Mouse (Mus musculus) lung, adult 18-20 months (tissue): Measurements from ENCODE around the gene Ylpm1.

Experiments
- DNase-seq, 2 experiments: peaks; one replicate each; pipeline ENCODE4 v3.0.0; 2022; ENCODE audit warnings: mixed read lengths in 2 of 2

The Ylpm1 gene

GRCm38 (mm10) chr12:85010541-85010940 is 14.4 kb downstream of the Ylpm1 start:
- DNase-seq: no peak

- DNase-seq: no peak
Observed at GRCm38 (mm10) chr12:85012185-85012584, 16.1 kb downstream of the Ylpm1 start.

DNA sequence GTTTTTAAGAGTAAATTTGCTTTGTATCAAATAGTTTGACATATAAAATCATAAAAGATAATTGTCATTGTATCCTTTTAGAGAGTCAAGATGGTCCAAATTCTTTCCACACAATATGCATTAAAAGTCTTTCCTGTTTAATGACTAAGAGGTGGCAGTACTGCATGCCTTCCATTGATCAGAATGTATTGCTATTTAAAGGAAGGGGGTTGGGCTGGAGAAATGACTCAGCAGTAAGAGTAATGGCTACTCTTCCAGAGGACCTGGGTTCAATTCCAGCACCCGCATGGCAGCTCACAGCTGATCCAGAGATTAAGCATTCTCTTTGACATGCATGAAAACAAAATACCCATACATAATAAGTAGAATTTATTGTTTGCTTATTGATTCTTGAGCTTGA is 25.9 kb downstream of the Ylpm1 start:
- DNase-seq: no peak

- DNase-seq: peak in 1 of 2 experiments; percentile 11
Observed at GRCm38 (mm10) chr12:85032710-85033109, 36.6 kb downstream of the Ylpm1 start.

DNA sequence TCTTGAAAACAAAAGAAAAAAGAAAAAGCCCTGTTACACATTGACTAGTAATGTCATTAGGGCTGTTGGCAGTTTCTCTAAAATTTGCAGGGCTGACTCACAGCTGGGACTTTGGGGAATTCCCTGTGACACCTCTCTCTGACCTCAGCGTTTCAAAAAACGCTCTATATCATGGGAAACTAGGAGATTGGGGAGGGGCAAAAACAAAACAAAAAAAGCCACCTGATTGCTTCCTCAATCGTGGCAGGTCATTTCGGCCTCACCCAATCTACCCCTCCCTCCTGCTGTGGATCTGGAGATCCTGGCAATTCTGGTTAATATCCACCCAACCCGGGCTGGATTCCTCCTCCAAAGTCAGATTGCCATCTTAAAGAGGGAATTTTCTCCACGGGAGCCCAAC is 55.1 kb downstream of the Ylpm1 start:
- no peak for DNase-seq

DNA sequence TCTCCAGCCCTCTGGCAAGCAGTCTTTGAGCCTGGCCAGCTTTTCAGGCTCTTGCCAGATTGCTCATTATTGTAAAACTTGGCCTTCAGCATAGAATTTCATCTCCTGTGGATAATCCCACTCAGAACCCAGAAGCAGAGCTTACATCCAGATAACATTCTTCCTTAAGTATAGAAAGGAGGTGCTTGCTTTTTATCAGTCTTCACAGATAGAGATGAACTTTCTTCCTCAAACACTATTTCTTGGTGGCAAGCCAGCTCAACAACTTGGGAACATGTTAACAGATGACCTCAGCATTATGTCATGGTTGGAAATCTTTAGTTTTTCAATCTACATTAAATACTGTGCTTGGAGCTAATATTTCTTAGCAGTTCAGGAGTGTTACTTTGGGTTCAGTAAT is 74.9 kb downstream of the Ylpm1 start:
- no peak for DNase-seq

- DNase-seq: no peak
Observed at GRCm38 (mm10) chr12:85077100-85077499, 81.0 kb downstream of the Ylpm1 start.

GRCm38 (mm10) chr12:85084257-85084656 is 88.1 kb downstream of the Ylpm1 start:
- no peak for DNase-seq

DNA sequence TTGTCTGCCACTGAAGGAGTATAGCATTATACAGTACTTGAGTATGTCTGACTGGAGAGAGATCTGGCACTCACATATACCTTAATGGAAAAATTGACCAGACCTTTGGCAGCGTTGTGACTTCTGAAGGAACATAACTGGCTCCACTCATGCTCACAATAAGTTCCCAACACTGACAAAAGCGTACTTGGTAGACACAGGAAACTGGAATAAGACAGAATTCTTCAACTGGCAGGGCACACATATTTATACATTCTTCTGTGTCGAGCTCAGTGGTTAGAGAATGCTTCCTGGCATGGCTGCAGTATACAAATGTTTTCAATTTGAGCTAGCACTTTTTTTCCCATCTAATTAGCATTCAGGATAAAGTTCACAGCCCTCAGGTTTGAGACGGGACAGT is 88.8 kb downstream of the Ylpm1 start:
- no peak for DNase-seq

DNA sequence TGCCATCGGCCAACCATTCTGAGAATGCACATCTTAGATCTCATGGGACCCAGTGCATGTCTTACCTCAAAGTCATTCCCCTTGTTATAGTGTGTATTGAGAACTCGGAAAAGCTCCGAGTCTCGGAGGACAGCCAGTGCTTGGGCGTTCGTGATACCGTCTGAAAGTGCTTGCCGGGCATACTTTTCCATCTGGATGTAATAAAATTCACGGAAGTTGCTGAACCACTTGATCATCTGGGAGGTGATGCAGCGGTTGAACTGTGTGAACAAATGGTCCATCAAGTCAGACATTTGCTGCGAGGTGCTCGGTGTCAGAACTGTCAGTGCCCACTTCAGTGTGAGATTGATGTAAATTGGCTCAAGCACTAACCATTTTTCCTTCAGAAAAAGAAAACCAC is 91.7 kb downstream of the Ylpm1 start:
- no peak for DNase-seq

DNA sequence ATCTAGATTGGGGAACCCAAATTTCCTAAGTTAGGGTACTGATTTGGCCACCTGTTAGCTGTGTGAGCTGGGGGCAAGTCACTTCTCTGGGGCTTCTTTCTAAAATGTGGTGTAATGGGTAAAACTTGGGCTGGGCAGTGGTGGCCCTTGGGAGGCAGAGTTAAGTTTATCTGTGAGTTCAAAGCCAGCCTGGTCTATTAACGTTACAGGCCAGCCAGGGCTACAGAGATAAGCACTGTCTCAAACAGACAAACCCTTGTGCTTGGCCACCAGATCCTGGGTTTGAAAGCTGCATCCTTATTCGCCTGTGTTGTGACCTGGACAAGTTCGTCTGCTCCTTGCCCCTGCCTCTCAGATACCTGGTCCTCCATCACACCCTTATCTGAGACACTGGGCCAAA is 95.1 kb downstream of the Ylpm1 start:
- no peak for DNase-seq

- peak; percentile 49 to 75 for DNase-seq
Observed at GRCm38 (mm10) chr12:85092214-85092613, 96.1 kb downstream of the Ylpm1 start.

DNA sequence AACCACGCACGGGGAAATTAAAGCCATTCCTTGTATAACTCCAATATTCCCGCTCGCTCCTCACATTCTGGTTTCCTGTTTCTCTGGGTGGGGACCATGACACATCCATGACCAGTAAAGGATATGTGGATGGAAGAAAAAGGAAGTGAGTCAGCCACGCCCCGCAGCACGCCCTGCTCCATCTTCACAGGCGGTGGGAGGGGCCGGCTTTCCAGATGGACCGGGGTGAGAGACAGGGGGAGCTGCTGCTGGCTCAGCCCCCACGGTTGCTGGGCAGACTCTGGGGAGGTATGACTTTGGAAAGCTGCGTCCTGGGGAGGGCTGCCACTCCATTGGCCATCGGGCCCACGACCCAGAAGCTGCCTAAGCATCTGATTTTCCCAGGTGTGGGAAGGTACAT is 97.9 kb downstream of the Ylpm1 start:
- DNase-seq: peak; percentile 37 to 55

DNA sequence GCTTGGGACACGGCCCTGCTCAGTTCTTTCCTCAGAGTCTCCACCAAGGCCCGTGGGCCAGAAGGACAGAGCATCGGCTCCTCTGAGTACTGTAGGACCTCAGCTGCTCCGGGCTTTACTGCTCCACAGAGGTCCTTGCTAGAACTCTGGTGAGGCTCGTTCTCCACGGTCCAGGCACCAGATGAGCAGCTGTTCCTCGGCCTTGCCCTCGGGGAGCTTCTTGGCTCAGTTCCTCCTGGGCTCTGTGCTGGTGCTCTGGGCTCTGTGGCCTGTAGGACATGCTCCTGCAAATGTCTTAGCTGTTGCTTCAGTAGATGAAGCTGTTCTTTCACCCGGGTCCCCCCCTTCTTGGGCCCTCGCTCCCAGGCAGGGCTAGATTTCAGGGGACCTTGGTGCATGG is 98.6 kb downstream of the Ylpm1 start:
- no peak for DNase-seq

GRCm38 (mm10) chr12:85095146-85095545 is 99.0 kb downstream of the Ylpm1 start:
- DNase-seq: no peak

DNA sequence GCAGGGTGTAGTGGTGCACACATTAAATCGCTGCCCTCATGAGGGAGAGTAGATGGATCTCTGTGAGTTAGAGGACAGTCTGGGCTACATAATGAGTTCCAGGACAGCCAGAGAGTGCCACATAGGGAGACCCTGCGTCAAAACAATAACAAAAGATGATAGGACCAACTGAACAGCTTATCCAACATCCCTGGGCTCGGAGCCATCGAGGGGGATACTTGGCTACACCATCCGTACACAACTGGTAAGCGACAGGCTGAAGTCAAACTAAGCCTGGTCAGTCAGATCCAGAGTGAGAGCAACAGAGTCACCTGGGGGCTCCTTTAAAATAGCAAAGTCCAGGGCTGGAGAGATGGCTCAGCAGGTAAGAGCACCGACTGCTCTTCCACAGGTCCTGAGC is 99.7 kb downstream of the Ylpm1 start:
- DNase-seq: no peak

- no peak for DNase-seq
Observed at GRCm38 (mm10) chr12:85101001-85101400, 104.9 kb downstream of the Ylpm1 start.

DNA sequence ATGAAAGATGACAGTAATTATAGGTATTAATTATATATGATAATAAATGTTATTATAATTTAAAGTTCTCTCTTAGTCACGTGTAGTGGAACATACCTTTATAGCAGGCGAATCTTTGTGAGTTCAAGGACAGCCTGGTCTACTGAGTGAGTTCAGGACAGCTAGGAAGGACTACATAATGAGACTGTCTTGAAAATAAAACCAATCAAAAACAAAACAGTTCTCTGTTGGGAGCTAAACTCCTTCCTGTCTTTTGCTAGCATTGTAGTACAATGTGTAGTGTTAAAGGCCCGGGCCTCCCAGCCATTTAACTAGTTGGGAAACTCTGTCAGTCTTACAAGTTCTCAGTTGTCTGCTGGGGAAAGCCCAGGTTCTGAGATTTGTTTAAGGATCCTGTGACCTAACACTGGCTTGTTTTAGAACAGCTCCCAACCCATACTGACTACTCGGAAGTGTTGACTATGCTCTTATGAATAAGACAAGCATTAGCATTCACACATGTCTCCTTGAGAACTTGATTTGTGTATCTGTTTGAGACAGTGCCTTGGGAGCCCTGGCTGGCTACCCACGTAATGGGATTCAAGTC is 105.5 kb downstream of the Ylpm1 start:
- no peak for DNase-seq

DNA sequence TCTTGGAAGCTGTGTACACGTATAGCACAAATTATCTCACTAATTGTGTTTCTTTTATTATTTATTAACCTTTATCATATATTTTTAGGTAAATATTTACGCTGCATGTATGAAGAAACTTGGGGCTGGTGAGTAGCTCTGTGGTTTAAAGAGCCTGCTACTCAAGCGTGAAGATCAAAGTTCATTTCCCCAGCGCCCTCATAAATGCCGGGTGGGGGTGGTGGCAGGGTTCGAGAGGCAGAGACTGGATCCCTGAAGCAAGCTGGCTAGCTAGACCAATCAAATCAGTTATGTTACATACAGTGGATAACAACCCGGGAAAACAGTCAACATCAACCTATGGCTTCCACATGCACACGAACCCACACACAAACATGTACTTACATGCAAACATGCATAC is 107.0 kb downstream of the Ylpm1 start:
- DNase-seq: no peak

DNA sequence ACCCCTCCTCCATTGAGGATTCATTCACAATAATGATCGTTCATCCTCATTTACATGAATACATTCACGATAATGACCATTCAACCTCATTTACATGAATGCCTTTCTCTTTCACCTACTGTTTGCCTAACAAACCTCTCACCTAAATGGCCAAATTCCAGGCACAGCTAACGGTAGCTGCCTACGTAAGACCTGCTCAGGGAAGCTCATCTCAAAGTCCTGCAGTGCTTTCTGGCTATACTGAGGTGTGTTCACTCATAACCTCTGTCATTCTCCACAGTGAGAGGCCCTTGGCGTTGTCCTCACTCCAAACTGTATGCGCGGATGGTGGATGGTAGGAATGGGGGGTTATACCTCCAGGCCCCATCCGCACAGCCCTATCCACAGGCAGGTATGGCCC is 108.7 kb downstream of the Ylpm1 start:
- DNase-seq: no peak

GRCm38 (mm10) chr12:85106292-85106691 is 110.2 kb downstream of the Ylpm1 start:
- no peak for DNase-seq

- DNase-seq: no peak
Observed at GRCm38 (mm10) chr12:85108643-85109042, 112.5 kb downstream of the Ylpm1 start.

- no peak for DNase-seq
Observed at GRCm38 (mm10) chr12:85109426-85109825, 113.3 kb downstream of the Ylpm1 start.

- peak in 1 of 2 experiments; percentile 24 for DNase-seq
Observed at GRCm38 (mm10) chr12:85110011-85110697, 114.0 kb downstream of the Ylpm1 start.
